Mouse (Mus musculus) cortical plate, adult 2 months (tissue): ENCODE data around the gene Il11ra1. TPM values are rescaled to one million over a fixed set of nuclear protein-coding genes. Genes with fewer than 3 reads are reported as not detected.

Experiments used
- H3K27ac ChIP-seq: fragments of 200-500 bp; 2 replicates; pipeline ENCODE4 v1.5.1; 2012; ENCODE audit warnings: low read length, control low read depth, inconsistent platforms; ENCODE audit not compliant: insufficient read depth
- H3K4me1 ChIP-seq: fragments of 200-500 bp; 2 replicates; pipeline ENCODE4 v1.6.1; 2011; ENCODE audit warnings: low read length; ENCODE audit not compliant: control insufficient read depth, insufficient read depth
- H3K4me3 ChIP-seq: fragments of 200-500 bp; 2 replicates; pipeline ENCODE4 v1.5.1; 2011; ENCODE audit warnings: mild to moderate bottlenecking, low read length, control low read depth; ENCODE audit not compliant: insufficient read depth
- CTCF ChIP-seq: fragments of 200-500 bp; IDR thresholded peaks from 2 replicates; pipeline ENCODE4 v1.5.1; 2011; ENCODE audit warnings: mild to moderate bottlenecking, control low read depth, low read length; ENCODE audit not compliant: insufficient read depth; ENCODE audit errors: extremely low read depth
- POLR2A ChIP-seq: fragments of 200-500 bp; IDR thresholded peaks from 2 replicates; pipeline ENCODE4 v1.6.1; 2011; ENCODE audit warnings: mild to moderate bottlenecking, low read length, control low read depth; ENCODE audit not compliant: insufficient read depth; ENCODE audit errors: extremely low read depth
- polyA plus RNA-seq: library from polyadenylated mRNA; depleted of rRNA; stranded (reverse); fragments of >200 nt; gene quantifications from 2 replicates; pipeline ENCODE4 v1.2.3, GENCODE M21; 2012

Il11ra1 gene
- polyA plus RNA-seq, 1 experiment = 50.6 TPM

DNA sequence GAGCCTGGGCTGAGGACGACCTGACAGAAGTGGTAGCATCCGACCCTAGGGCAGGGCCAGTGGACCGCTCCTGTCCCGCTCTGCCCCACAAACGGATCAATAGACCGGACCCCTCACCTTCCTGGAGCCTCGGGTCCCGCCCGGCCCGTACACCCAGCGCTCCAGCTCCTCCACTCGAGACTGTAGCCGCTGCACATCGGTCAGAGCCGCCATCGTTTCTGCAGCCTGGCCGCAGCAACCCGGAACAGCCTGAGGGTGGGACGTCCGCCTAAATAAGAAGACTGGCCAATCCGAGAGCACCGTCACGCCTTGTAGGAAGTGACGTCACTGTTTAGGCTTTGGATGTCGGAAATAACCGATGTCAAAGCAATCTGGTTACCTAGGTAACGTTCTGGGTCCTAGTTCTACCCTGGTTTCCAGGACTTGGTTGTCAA, 23.1 kb downstream of the Il11ra1 start, which contains the start of gene Dctn3:
Gene Dctn3, minus strand, starts transcription at position 253 of the 434 bp plus-strand sequence.
- TF ChIP-seq POLR2A = peak; percentile 96
- no peak for TF ChIP-seq CTCF
- Histone ChIP-seq H3K4me3 (peak within 1 kb of the TSS; percentile 86), H3K4me1 (peaks cover 5% of the 10 kb centered on the region; the same call in 1 of the 2 replicates), H3K27ac (no peak within 1 kb of the TSS)

DNA sequence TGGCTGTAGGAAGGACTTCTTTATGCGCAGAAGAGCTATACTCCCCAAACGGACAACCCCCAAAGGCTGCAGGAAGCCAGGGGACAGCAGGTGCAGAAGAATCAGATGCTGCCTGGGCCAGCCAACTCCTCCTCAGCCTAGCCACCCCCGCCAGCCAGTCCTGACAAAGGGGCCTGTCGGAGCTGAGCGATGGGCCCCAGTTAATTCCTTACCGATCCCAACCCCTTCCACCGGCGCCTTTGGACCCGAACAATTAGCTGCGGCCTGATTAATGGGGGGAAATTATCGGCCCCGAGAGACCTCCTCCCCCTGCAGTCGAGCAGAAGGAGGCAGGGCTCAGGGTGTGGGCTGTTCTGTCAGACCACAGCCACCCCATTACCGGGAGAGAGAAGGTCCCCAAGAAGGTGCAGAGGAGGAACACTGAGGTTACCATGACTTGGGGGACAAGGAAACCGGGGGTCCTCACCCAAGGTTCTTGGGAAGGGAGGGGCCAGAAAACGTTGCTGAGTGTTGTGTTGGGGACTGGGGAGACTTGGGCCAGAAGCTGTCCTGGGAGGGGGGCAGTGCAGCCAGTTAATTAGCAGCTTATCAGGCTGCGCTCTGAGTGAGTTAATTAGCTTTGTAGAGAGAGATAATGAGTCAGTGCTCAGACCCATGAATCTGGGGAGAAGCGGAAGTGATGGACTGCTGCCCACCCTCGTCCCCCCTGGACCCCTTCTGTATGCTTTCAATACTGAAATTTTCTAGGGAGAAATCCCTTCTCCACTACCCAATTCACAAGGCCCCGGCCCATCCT, 27.2 kb downstream of the Il11ra1 start:
- Histone ChIP-seq H3K4me1 (peaks cover 2% of the 10 kb centered on the region; the same call in 1 of the 2 replicates), H3K27ac (no peak overlapping the region), H3K4me3 (no peak overlapping the region)
- TF ChIP-seq POLR2A (no peak), CTCF (no peak)

DNA sequence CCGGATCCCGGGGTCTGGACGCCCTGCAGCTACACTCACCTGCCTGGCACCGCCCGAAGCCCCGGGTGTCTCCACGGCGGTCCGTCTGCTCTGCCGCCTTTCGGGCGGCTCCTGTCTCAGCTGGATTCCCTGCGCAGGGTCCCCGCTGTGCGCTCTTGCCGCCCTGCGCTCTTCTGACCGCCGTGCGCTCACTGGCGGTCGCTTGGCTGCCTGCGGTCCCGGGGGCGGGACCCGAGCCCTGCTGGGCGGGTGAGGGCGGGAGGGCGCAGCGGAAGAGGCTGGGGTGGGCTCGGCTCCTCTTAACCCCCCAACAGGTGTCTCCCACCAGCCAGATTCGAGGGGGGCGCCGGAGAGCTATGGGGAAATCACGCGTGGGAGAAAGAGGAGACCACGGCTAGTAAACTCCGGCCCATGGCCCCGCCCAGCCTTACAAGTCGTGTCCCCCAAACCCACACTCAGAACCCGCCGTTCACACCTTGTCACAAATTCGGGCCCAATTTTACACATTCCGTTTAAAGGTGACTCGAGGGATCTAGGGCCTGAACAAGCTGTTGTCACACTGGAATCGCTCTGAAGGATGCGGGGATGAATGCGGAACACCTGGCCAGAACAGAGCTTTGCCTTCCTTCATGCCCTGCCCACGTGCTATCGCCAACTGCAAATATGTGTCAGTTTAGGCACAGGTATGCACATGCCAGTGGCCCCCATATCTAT, 31.4 kb downstream of the Il11ra1 start, which contains the start of gene Arid3c:
Gene Arid3c, minus strand, starts transcription at position 91 of the 714 bp plus-strand sequence.
- no peak for TF ChIP-seq POLR2A
- no peak for TF ChIP-seq CTCF
- Histone ChIP-seq H3K27ac (no peak within 1 kb of the TSS), H3K4me1 (no peaks in the 10 kb centered on the region), H3K4me3 (no peak within 1 kb of the TSS)

DNA sequence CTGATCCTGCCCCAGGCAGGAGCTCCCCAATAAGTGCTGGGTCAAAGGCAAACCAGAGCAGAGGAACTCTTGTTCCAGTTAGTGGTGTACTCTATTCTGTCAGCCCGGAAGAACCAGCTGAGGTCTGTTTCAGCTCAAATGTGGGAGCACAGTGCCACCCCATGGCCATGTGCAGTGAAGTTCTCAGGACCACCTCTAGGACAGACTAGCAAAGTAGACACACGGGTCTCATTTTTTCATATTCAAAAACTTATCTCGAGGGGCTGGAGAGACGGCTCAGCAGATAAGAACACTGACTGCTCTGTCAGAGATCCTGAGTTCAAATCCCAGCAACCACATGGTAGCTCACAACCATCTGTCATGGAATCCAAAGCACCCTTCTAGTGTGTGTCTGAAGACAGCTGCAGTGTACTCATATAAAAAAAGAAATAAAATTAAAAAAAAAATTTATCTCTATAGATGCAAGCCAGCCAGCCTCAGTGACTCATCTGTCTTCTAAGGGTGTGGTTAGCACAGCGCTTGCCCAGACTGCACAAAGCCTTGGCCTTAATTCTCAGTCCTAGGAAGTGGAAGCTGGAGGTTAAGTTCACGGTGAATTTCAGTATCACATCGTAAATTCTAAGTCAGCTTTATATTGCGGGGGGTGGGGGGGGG, 37.9 kb downstream of the Il11ra1 start:
- TF ChIP-seq CTCF (peak; percentile 91), POLR2A (no peak; the same call in 1 of the 2 replicates)
- peaks cover 1% of the 10 kb centered on the region; the same call in 1 of the 2 replicates for H3K4me1 ChIP-seq
- H3K27ac ChIP-seq = no peak overlapping the region
- H3K4me3 ChIP-seq = no peak overlapping the region

DNA sequence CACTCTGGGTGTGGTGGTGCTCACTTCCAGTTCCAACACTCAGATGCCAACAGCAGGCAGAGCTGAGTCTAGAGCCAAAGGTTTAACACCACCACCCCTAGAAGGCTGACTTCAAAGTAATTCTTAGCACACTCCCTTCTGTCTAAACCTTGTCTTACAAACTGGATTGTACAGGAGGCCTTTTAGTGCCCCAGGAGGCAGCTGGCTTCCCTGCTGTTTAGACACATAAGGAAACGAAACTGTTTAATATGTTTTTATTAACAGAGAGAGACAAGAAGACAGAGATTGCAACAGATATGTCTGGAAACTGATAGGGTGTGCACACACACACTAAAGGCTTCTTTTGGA, 38.4 kb downstream of the Il11ra1 start:
- H3K4me3 ChIP-seq = no peak overlapping the region
- H3K27ac ChIP-seq = no peak overlapping the region
- TF ChIP-seq CTCF (no peak), POLR2A (no peak)
- H3K4me1 ChIP-seq = peaks cover 1% of the 10 kb centered on the region; the same call in 1 of the 2 replicates

DNA sequence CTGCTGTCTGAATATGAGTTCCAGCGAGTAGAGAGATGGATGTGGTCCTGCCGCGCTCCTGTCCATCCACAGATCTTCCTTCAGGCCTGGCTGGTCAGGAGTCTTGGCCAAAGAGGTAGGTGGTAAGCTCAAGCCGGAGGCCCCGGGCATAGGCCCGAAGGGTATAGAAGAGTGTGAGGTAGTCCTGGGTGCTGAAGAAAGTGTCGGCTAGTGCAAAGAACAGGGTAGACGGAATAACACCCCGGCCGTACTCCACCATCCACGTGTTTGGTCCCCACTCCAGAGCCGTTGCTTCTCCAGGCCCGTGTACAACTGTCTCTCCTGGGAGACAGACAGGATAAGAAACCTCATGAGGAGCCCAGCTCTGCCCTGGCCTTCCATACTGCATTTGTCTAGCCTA, 39.5 kb downstream of the Il11ra1 start:
- peak overlapping the region; percentile 76; the same call in 1 of the 2 replicates for H3K4me3 ChIP-seq
- TF ChIP-seq CTCF = no peak
- TF ChIP-seq POLR2A = no peak
- H3K4me1 ChIP-seq = peaks cover 1% of the 10 kb centered on the region; the same call in 1 of the 2 replicates
- H3K27ac ChIP-seq = no peak overlapping the region

DNA sequence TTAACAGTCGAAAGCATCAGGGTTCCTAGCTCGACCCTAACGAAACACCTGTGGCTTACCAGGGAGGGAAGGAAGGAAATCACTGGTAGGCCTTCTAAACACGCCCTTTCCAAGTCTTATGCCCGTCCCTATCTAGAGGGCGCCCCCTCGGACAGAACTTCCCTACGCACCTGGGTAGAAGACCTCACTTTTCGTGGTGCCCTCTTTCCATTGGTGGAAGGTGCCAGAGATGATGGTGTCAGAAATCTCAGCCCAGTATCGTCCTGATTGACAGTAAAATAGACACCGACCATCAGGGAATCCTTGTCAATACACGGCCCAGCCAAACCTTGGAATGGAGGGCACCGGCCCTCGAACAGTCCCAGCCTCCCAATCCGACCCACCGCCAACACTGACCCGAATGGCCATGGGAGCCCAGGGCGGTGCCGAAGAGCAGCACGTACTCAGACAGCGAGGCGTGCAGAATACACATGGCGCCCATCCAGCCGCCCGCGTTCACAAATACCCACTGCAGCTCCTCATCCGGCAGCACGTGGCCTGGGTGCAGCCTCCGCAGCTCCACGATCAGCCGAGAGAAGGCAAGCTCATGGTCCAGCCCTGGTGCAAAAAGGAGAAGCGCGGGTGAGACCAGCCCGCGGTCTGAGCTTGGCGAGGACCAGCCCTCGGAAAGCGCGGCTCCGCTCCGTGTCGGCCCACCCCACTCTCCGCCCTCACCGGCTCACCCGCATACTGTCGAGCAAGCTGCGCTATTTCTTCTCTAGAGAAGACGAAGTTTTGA, 40.8 kb downstream of the Il11ra1 start:
- Histone ChIP-seq H3K4me1 (peaks cover 1% of the 10 kb centered on the region; the same call in 1 of the 2 replicates), H3K4me3 (peak overlapping the region; percentile 76), H3K27ac (peak overlapping the region; percentile 84)
- no peak for TF ChIP-seq POLR2A
- TF ChIP-seq CTCF = no peak

DNA sequence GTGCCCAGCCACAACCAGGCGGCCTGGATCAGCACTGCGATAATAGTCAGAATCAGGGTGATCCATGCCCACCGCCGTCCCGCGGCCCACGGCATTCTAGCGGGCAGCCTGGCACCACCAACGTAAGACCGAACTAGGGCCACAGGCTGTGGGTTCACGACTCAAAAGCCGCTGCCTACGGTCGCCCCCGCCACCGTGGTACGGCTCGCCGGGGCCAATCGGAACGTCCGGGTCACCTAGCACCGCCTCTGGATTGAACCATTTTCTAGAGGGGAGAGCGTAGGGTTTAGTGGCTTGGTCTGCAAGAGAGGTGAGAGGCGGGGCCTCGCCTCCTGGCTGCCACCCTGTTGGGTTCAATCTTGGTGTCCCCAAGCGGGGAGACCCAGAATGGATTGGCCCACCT, 41.4 kb downstream of the Il11ra1 start:
- peak; percentile 92 for TF ChIP-seq POLR2A
- no peak for TF ChIP-seq CTCF
- peaks cover 1% of the 10 kb centered on the region; the same call in 1 of the 2 replicates for H3K4me1 ChIP-seq
- peak overlapping the region; percentile 76 for H3K4me3 ChIP-seq
- peak overlapping the region; percentile 84 for H3K27ac ChIP-seq

DNA sequence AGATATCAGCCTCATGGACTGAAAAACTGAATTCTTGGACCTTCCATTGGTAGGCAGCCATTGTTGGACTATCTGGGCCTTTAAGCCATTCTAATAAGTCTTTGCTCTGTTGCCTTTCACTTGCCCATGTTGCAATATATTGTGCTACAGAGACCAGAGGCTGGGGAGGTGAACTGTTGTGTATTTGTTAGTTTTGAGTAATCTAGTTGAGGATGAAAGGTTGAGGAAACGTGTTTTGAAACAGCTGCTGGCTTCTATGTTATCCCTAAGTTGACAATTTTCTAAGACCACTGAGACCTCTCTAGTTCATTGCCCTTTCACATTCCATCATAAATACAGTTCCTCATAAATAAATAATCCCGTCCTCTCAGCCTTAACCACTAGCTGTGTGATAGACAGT, 44.3 kb downstream of the Il11ra1 start:
- H3K4me3 ChIP-seq = no peak overlapping the region
- TF ChIP-seq CTCF = no peak
- no peak for TF ChIP-seq POLR2A
- no peak overlapping the region for H3K27ac ChIP-seq
- H3K4me1 ChIP-seq = peaks cover 1% of the 10 kb centered on the region; the same call in 1 of the 2 replicates
